Mouse (Mus musculus) kidney, adult 8-10 months (tissue): ENCODE measurements at regions not wholly inside any gene's neighbourhood (a gene's known extent, or its start where the extent isn't known, plus 50 kb on each side); places are given as distances from the start of the nearest gene placed in this dataset.

Experiments
- DNase-seq, 2 experiments: peaks; one replicate each; pipeline ENCODE4 v3.0.0; 2022

- DNase-seq = peak; percentile 35 to 85
Measured at GRCm38 (mm10) chr14:62002131-62002530, 290.3 kb upstream of the Rnaseh2b start.

- DNase-seq = peak; percentile 69 to 85
Measured at GRCm38 (mm10) chr14:62003013-62003781, 289.2 kb upstream of the Rnaseh2b start.

- no peak for DNase-seq
Measured at GRCm38 (mm10) chr14:62003797-62004196, 288.6 kb upstream of the Rnaseh2b start.

DNA sequence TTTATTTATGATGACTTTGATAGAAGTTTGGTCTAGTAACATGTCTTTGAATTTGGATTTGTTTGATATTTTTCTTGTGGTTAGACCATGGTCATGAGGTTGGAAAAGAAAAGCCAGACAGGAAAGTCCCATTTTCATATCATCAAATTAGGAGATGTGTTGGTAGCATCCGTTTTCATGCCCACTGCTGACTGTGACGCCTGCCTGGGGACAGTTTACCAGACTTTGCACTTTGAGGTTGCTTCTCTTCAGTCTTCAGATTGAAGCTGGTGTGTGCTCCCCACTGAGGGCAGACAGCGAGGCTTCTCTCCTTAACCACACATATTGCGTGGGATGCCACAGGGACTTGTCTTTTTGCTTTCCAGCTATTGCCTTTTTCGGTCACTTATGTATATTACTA is 283.7 kb upstream of the Rnaseh2b start:
- no peak for DNase-seq

GRCm38 (mm10) chr14:62018804-62019203 is 273.6 kb upstream of the Rnaseh2b start:
- no peak for DNase-seq

DNA sequence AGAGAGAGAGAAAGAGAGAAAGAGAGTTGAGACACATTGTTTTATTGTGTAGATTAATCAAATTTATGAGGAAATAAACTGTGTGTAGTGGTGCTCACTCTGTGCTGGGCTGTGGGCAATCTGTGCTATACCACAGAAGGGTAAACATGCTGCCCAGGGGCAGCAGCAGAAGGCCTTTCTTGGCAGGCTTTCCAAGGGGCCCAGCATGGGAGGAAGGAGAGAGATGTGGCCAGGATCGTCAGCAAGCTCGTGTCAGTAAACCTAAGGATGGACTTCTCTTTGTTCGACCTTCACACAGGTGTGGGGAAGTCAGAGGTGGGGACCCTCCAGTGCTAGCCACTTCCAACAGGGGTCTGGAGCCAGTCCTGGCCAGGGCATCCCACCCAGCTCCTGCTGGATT is 271.4 kb upstream of the Rnaseh2b start:
- no peak for DNase-seq

DNA sequence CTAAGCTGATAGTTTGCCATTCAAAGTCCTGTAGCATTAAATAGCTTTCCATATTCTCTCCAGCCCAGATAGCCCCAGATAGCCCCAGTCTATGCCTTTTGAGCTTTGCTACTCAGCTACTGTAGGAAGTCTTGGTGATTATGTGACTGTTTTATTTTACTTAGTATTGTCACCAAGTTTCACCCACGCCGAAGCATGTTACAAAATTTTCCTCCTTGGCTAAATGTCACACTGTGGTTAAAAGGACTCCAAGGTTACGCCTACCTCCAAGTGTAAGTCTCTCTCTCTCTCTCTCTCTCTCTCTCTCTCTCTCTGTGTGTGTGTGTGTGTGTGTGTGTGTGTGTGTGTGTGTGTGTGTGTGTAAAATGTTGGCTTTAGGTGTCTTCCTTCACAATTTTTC is 270.2 kb upstream of the Rnaseh2b start:
- no peak for DNase-seq

GRCm38 (mm10) chr14:62023022-62023421 is 269.4 kb upstream of the Rnaseh2b start:
- peak; percentile 34 to 53 for DNase-seq

- no peak for DNase-seq
Measured at GRCm38 (mm10) chr14:62027751-62028279, 264.6 kb upstream of the Rnaseh2b start.

DNA sequence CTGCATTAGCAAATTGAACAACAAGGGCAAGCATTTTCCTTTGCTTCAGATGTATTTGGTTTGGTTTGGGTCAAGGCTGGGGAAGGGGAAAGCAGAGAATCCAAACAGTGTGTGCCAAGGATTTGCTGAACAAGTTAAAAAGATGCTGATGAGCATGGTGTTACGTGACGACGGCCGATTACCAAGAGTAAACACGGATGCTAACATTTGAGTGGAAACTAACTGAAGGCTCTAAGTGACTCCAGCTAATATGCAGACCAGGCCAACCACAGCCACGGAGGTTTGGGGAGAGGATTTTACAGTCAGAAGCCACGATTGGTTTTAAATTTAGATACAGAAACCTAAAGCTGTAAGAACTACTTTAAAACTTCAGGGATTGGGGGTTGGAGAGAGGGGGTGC is 262.3 kb upstream of the Rnaseh2b start:
- no peak for DNase-seq

DNA sequence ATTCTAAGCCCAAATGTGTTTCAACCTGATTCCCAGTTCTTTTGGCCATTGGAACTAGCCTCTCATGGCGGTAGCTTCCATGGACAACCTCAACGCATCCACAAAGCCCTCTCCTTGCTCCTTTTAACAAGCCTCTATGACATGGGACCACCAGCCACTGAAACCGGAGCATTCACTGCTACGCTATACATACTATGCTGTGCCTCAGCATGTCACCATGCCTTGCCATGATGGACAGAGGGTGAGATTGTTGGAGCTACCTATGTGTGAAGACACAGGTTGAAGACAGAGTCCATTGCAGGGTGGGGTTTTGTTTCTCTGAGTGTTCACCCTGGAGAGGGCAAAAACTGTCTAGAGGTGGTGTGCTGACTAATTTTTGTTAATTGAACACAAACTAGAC is 258.7 kb upstream of the Rnaseh2b start:
- no peak for DNase-seq

DNA sequence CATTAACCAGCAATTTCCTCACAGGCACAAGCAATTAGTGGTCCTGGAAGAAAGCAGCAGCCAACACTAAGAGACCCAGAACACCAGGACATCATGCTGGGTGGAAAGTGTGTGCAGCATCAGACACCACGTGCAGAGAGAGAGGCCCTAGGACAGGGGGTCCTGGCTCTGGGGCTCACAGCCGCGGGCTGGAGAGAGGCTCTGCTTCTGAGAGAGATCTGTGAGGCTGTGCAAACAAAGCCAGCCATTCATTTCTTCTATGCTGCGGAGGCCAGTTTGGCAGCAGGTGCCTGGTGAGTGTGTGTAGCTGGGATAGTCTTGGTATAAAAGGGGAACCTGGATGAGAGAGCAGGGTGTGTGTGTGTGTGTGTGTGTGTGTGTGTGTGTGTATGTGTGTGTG is 257.7 kb upstream of the Rnaseh2b start:
- no peak for DNase-seq

DNA sequence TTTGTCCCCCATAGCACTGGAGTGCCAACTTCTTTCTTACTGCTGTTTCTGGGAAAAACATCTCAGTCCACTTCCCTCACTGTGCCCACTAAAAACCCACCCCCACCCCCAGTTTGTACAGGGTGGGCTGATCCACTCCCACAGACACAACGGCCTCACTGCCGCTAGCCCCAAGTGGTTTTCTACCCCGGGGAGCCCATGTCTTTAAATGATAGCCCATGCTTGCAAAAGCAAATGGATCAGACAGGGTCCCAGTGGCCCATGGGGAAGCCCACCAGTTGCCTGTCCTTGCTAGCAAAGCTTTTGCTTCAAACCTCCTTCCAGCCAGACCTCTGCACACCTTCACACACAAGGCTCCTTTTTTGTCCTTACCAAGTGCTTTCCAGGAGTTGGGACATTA is 257.0 kb upstream of the Rnaseh2b start:
- DNase-seq = no peak

DNA sequence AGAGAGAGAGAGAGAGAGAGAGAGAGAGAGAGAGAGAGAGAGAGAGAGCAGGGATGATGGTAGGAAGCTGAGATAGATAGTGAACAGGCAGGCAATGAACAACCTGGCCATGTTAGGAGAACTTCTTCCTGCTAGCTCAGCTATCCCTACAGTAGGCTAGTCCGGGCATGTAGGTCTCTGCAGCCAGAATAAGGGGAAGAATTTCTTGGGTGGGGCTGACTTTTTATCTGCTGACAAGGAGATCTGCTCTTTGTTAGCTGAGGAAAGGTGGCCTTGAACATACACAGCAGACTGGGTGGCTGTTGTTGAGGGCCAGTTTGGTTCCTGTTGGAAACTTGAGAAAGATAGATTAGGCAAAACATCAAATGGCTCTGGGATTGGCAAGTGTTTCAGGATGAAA is 254.9 kb upstream of the Rnaseh2b start:
- DNase-seq = no peak

DNA sequence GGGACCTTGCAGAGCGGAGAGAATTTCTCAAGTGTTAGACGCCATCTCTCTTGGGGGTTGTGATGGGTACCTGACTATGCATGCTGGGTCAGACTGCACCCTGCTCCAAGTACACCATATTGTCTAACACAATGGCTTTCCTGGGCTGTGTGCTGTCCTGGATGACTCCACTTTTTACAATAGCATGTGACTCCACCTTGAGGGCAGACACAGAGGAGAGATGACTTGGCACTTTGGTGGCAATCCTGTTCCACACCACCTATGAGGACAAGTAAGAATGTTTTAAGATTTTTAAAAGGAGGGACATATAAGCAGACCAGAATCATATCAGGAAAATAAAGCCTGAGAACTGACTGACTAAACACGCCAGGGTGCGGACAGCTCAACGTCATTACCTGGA is 254.5 kb upstream of the Rnaseh2b start:
- DNase-seq = no peak

DNA sequence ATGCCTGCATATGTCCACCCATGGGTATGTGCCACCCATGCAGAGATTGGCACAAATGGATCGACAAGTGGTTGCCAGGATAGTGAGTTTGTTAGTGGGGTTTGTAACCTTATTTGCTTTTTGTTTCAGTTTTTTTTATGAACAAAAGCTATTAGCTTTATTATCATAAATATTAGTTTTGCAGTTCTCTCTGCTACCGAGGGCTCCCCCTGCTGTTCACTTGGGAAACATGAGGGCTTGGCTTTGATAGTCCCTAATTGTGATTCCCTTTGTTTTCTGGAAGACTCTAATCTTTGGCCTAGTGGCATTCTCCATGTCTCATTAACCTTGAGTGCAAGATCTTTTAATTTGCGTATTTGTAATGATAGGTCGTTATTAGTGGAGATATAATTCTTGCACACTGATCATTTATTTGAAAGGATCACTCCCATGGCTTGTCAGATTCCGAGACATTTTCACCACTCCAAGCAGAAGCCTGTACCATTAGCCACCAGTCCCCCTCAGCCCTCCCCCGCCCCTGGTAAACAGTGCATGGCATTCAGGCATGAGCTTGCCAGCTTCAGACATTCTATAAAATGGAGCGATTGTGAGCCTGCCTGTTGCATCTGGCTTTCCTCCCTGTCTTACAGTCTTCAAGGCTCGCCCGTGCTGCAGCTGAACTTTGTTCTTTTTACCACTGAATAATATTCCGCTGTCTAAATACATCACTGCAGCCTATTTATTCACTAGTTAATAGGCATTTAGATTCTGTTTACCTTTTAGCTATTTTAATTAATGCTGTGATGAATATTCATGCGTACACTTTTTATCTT is 249.9 kb upstream of the Rnaseh2b start:
- DNase-seq = peak; percentile 44 to 81

DNA sequence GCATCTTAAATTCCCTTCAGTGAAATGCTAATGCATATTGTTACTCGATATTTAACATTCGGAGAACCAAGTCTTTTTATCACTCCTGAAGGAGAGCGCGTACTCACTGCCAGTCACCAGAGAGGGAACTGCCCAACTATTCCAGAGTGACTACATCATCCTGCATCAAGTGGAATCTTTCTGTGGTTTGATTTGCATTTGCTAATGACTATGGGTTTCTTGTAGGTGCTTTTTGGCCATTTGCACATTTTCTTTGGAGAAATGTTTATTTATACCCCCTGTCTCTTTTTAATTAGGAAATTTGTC is 249.3 kb upstream of the Rnaseh2b start:
- no peak for DNase-seq

DNA sequence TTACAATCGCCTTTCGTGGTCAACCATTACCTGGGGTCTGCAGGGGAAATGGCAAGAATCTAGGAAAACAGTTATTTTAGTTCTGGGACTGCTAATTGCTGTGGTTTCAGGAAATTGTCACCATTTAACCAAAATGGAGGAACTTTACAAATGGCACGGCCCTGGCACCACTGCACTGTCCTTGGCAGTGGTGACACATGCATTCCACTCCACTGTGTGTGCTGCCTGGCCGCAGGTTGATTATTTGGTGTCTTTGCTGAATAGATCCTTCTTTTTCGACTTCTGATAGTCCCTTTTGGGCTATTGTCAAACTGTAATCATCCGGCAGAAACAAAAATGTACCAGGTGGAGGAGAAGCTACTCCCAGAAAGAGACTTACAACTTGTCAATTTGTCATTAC is 241.4 kb upstream of the Rnaseh2b start:
- no peak for DNase-seq

GRCm38 (mm10) chr14:62051923-62052322 is 240.5 kb upstream of the Rnaseh2b start:
- no peak for DNase-seq

DNA sequence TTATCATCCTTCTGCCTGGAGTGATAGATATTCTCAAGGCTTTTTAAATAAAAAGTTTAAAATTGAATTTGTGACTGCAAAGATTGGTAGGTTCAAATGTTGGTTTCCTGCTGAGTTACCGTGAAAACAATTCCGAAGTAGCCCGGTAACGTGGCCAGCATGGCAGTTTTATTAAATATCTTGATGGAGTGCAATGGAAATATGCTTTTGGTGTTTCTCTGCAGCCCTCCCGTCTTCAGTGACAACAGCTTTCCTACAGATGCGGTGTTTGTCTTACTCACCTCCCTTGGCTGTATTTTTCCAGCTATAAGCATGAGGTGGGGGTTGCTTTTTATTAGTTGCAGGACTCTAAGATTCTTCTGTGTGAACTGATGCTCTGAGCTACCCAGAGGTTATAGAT is 239.4 kb upstream of the Rnaseh2b start:
- DNase-seq = no peak

- no peak for DNase-seq
Measured at GRCm38 (mm10) chr14:62057096-62057495, 235.3 kb upstream of the Rnaseh2b start.

GRCm38 (mm10) chr14:62058100-62058499 is 234.3 kb upstream of the Rnaseh2b start:
- DNase-seq = no peak

DNA sequence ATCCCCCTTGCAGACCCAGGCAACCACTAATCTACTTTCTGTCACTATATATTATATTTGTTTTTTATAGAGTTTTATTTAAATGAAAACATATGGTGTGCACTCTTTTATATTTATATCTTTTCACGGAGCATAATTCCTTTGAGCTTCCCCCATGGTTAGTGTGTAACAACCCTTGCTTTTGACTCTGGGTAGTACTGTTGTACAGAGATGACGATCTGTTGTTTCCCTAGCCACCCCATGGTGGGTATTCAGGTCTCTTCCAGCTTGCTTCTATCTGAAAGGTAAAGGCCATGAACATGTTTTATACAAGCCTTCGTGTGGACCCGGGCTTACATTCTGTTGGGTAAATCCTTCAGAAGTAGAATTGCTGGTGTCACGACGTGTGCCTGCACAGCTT is 221.2 kb upstream of the Rnaseh2b start:
- DNase-seq = no peak

DNA sequence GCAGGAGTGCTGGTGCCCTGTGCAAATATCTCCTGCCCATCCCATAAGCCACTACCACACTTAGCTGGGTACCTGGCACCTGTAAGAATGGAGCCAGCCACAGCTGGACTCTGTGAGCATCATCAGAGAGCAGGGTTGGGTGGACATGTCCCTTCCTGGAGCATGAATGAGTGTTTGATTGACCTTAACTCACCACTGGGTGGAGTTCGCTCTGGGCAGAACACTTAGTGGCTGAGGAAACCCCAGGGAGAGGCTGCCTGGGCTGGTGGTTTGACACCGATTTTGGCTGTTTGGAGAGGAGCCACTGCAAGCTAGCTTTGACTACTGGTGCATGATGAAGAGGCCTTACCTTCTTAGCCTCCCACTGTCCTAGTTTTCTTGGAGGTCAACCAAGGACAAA is 208.3 kb upstream of the Rnaseh2b start:
- DNase-seq = no peak
